Comparison of ENCODE assay signal across 11 mouse cellular contexts in genomic region chrX:134874696-134875095, GRCm38 (mm10).
"Had no signal": no experiment of that assay in that cellular context is flagged by ENCODE, and none has a peak within 500 bp of the region (broad histone marks: within the 10 kb centered on the region; RNA-seq: fewer than 3 reads in every experiment).

No protein-coding gene starts in this region.

- H3K4me3 ChIP-seq: left cerebral cortex, adult 2 months; limb, embryonic 10.5 days; liver, embryonic 15.5 days; midbrain, embryonic 12.5 days had no signal

- H3K27me3 ChIP-seq: liver, embryonic 15.5 days had no signal

- DNase-seq: kidney, adult 8-10 months; kidney, postnatal 25 days; right cerebral cortex, postnatal 14 days; thymus, postnatal 36 days had no signal

- H3K9ac ChIP-seq: liver, embryonic 15.5 days; midbrain, embryonic 12.5 days had no signal

- H3K27ac ChIP-seq: left cerebral cortex, adult 2 months; limb, embryonic 10.5 days; liver, embryonic 15.5 days; midbrain, embryonic 12.5 days had no signal

- H3K4me2 ChIP-seq: liver, embryonic 11.5 days; liver, embryonic 15.5 days; midbrain, embryonic 12.5 days had no signal

- H3K36me3 ChIP-seq: limb, embryonic 10.5 days; liver, embryonic 15.5 days; midbrain, embryonic 12.5 days had no signal

- H3K4me1 ChIP-seq: limb, embryonic 10.5 days; liver, embryonic 15.5 days; midbrain, embryonic 12.5 days had no signal

- H3K9me3 ChIP-seq: limb, embryonic 10.5 days; liver, embryonic 15.5 days; midbrain, embryonic 12.5 days had no signal

- ATAC-seq: intestine, postnatal 0 days; midbrain, embryonic 16.5 days had no signal
